Mouse (Mus musculus) stomach, embryonic 15.5 days (tissue): ENCODE data around the gene Snx13. TPM values are rescaled to one million over a fixed set of nuclear protein-coding genes. Genes with fewer than 3 reads are reported as not detected.

Experiments used
- ATAC-seq: fragments of 200-750 bp; cut with Nextera tagmentation; 2 replicates; pipeline ENCODE4 v1.8.0; 2017; ENCODE audit warnings: low read depth, moderate number of reproducible peaks, moderate TSS enrichment; ENCODE audit not compliant: insufficient read depth, low FRiP score
- H3K27ac ChIP-seq: fragments of 300-500 bp; sonication (generic); 2 replicates; pipeline ENCODE4 v1.5.1; 2015; ENCODE audit warnings: mild to moderate bottlenecking, inconsistent platforms
- H3K27me3 ChIP-seq: fragments of 300-500 bp; sonication (generic); replicated peaks from 2 replicates; pipeline ENCODE4 v1.6.1; 2015; ENCODE audit warnings: inconsistent platforms
- H3K36me3 ChIP-seq: fragments of 300-500 bp; sonication (generic); 2 replicates; pipeline ENCODE4 v1.6.1; 2015; ENCODE audit warnings: inconsistent platforms
- H3K4me1 ChIP-seq: fragments of 300-500 bp; sonication (generic); 2 replicates; pipeline ENCODE4 v1.6.1; 2015; ENCODE audit warnings: inconsistent platforms
- H3K4me2 ChIP-seq: fragments of 300-500 bp; sonication (generic); 2 replicates; pipeline ENCODE4 v1.6.1; 2015; ENCODE audit warnings: mild to moderate bottlenecking, inconsistent platforms
- H3K4me3 ChIP-seq: fragments of 300-500 bp; sonication (generic); replicated peaks from 2 replicates; pipeline ENCODE4 v1.5.1; 2015; ENCODE audit warnings: inconsistent platforms
- H3K9ac ChIP-seq: fragments of 300-500 bp; sonication (generic); 2 replicates; pipeline ENCODE4 v1.6.1; 2015; ENCODE audit warnings: inconsistent platforms
- H3K9me3 ChIP-seq: fragments of 300-500 bp; sonication (generic); 2 replicates; pipeline ENCODE4 v1.6.1; 2016; ENCODE audit warnings: inconsistent platforms
- WGBS: fragments of 180-500 bp; shearing (Covaris S2); methylation state at CpG from one replicate; pipeline ENCODE4 v1.1.7; 2015; 5-methylcytosine and 5-hydroxymethylcytosine counted together
- polyA plus RNA-seq: library from polyadenylated mRNA; unstranded; fragments of >200 nt; fragmentation: Nextera tagmentation; extraction: Ambion mirVana; gene quantifications from 2 replicates; pipeline ENCODE4 v1.2.1, GENCODE M21; 2015

The Snx13 gene
- polyA plus RNA-seq: 23.0 and 25.0 TPM in 2 replicates

- peak; percentile 97 for ATAC-seq
- Histone ChIP-seq H3K4me2 (peak within 1 kb of the TSS; percentile 76), H3K36me3 (no peaks in the 10 kb centered on the region), H3K4me1 (peaks cover 5% of the 10 kb centered on the region; the same call in 1 of the 2 replicates), H3K27ac (peak within 1 kb of the TSS; percentile 96), H3K4me3 (peak within 1 kb of the TSS; percentile 97), H3K27me3 (no peaks in the 10 kb centered on the region), H3K9me3 (no peaks in the 10 kb centered on the region), H3K9ac (peak within 1 kb of the TSS; percentile 93)
- WGBS: under 1% methylated on average over 51 of the region's 51 CpGs
Observed at GRCm38 (mm10) chr12:35046999-35047319, at the start of gene Snx13. TSS of gene Snx13 (plus strand) at chr12:35047186.

DNA sequence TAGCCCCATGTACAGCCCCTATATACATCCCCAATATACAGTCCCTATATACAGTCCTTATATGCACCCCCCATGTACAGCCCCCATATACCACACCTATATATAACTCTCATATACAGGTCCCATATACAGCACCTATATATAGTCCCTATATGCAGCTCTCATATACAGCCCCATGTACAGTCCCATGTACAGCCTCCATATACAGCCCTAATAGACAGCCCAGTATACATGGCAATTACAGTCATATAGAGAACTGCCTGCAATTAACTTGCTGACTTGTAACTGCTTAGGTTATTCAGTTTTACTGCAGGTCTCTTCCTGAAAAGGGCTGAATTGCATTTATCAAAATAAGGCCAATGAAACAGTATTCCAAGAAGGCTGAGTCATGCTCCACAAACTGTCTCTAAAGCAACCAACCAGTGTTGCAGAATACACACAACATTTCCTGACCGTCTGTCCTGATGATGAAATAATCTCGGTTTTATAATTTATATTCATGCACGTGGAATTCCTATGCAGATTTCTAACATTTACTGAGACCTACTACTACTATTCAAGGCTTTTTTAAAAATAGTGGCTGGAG lies 49.3 kb upstream of the Snx13 start:
- H3K4me3 ChIP-seq: no peak overlapping the region
- ATAC-seq: no peak
- H3K4me2 ChIP-seq: no peak overlapping the region
- H3K27me3 ChIP-seq: no peaks in the 10 kb centered on the region
- H3K4me1 ChIP-seq: no peaks in the 10 kb centered on the region
- 81% methylated on average over 3 of the region's 3 CpGs for WGBS
- H3K36me3 ChIP-seq: no peaks in the 10 kb centered on the region
- no peak overlapping the region for H3K27ac ChIP-seq
- no peaks in the 10 kb centered on the region for H3K9me3 ChIP-seq
- H3K9ac ChIP-seq: no peak overlapping the region

- Histone ChIP-seq H3K9ac (no peak overlapping the region), H3K27ac (no peak overlapping the region), H3K9me3 (no peaks in the 10 kb centered on the region), H3K4me3 (no peak overlapping the region), H3K4me1 (no peaks in the 10 kb centered on the region), H3K27me3 (no peaks in the 10 kb centered on the region), H3K4me2 (no peak overlapping the region), H3K36me3 (no peaks in the 10 kb centered on the region)
- ATAC-seq: no peak
- WGBS: 56% methylated on average over 12 of the region's 12 CpGs
Observed at GRCm38 (mm10) chr12:34998778-34999467, 48.1 kb upstream of the Snx13 start.

- no peak overlapping the region for H3K27ac ChIP-seq
- no peaks in the 10 kb centered on the region for H3K9me3 ChIP-seq
- H3K4me2 ChIP-seq: no peak overlapping the region
- no peak for ATAC-seq
- no peak overlapping the region for H3K9ac ChIP-seq
- H3K36me3 ChIP-seq: no peaks in the 10 kb centered on the region
- H3K27me3 ChIP-seq: no peaks in the 10 kb centered on the region
- no peak overlapping the region for H3K4me3 ChIP-seq
- 58% methylated on average over 4 of the region's 4 CpGs for WGBS
- no peaks in the 10 kb centered on the region for H3K4me1 ChIP-seq
Observed at GRCm38 (mm10) chr12:35000323-35000722, 46.7 kb upstream of the Snx13 start.

- Histone ChIP-seq H3K4me1 (no peaks in the 10 kb centered on the region), H3K4me3 (no peak overlapping the region), H3K27ac (no peak overlapping the region), H3K4me2 (no peak overlapping the region), H3K36me3 (no peaks in the 10 kb centered on the region), H3K27me3 (no peaks in the 10 kb centered on the region), H3K9ac (no peak overlapping the region), H3K9me3 (no peaks in the 10 kb centered on the region)
- no peak for ATAC-seq
Observed at GRCm38 (mm10) chr12:35005748-35006147, 41.2 kb upstream of the Snx13 start.

DNA sequence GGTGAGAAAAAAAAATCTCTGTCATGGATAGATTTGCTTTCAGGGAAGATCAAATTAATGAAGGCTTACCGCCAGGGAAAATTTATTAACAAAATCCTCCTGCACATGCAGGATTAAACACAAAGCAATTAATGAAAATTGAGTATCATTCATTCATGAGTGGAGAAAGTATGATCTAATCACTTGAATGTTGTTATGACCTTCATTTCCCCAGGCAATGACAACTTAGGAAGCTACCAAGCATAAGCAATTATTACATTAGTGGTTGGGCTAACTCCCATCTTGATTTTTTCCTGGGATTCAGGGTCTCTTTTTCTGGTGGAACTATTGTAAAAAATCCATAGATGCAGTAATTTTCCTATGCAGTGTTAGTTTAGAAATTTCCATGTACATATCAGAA lies 39.1 kb upstream of the Snx13 start:
- Histone ChIP-seq H3K9ac (no peak overlapping the region), H3K36me3 (no peaks in the 10 kb centered on the region), H3K27ac (no peak overlapping the region), H3K4me2 (no peak overlapping the region), H3K9me3 (no peaks in the 10 kb centered on the region), H3K27me3 (no peaks in the 10 kb centered on the region), H3K4me3 (no peak overlapping the region), H3K4me1 (no peaks in the 10 kb centered on the region)
- ATAC-seq: no peak
- WGBS: 84% methylated on average over 1 of the region's 1 CpGs

DNA sequence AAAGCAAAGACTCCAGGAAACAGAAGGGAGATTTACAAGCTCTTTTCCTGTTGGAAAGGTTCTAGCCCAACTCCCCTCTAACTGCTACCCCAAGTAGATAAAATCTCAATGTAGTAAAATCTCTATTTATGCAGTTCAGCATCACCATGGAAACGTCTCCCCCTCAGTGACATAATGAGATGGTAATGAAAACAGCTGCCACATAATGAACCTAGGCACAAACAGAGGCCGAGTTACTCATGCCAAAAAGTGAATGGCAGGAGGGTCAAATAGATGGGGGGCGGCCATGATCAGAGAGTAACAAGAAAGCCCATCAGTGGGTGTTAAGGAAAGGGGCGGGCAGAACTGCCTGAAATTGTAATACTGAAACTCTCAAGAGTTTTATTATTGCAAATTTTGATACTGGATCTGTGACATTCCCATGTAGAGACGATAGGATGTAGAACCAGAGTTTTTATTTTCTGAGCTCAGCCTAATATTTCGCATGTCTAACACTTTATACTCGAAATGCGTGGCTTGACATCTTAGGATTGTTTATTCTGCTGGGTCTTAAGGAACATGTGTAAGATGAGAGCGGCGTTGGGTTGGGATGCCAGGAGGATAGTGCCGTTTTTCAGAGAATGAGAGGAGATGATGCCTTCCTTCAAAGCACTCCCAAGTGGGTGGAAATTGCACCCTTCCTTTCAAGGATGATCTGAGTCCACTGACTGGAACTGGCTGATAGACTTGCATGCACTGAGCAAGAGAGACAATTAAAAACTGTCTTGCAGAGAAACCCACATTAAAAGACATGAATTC lies 38.4 kb upstream of the Snx13 start:
- no peak overlapping the region for H3K27ac ChIP-seq
- WGBS: 64% methylated on average over 11 of the region's 11 CpGs
- H3K27me3 ChIP-seq: no peaks in the 10 kb centered on the region
- no peaks in the 10 kb centered on the region for H3K36me3 ChIP-seq
- no peaks in the 10 kb centered on the region for H3K9me3 ChIP-seq
- no peaks in the 10 kb centered on the region for H3K4me1 ChIP-seq
- no peak overlapping the region for H3K4me2 ChIP-seq
- H3K4me3 ChIP-seq: no peak overlapping the region
- no peak for ATAC-seq
- no peak overlapping the region for H3K9ac ChIP-seq

DNA sequence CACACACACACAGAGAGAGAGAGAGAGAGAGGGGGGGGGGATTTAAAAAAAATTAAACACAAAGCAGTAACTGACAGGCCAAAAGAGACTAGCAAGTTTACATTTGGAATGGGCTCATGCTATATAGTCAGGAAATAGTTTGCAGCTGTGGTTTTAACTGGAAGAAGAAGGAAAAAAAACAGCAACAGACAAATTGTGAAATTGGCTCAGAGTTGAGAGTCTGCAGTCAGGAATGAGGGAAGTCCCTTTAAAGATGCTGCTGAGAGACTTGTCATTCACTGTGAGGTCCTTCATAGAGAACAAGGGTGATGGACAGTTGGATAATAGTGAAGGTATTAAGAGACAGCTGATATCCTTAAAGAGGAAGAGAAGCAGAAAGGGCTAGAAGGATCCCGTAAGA lies 35.5 kb upstream of the Snx13 start:
- no peak overlapping the region for H3K9ac ChIP-seq
- H3K4me3 ChIP-seq: no peak overlapping the region
- no peak; the same call in 1 of the 2 replicates for ATAC-seq
- no peaks in the 10 kb centered on the region for H3K36me3 ChIP-seq
- no peak overlapping the region for H3K27ac ChIP-seq
- H3K27me3 ChIP-seq: no peaks in the 10 kb centered on the region
- H3K4me2 ChIP-seq: no peak overlapping the region
- H3K9me3 ChIP-seq: no peaks in the 10 kb centered on the region
- 52% methylated on average over 1 of the region's 1 CpGs for WGBS
- no peaks in the 10 kb centered on the region for H3K4me1 ChIP-seq

GRCm38 (mm10) chr12:35013950-35014349 lies 33.0 kb upstream of the Snx13 start:
- no peak overlapping the region for H3K9ac ChIP-seq
- ATAC-seq: no peak
- no peaks in the 10 kb centered on the region for H3K27me3 ChIP-seq
- H3K36me3 ChIP-seq: no peaks in the 10 kb centered on the region
- no peak overlapping the region for H3K4me2 ChIP-seq
- H3K27ac ChIP-seq: no peak overlapping the region
- H3K9me3 ChIP-seq: no peaks in the 10 kb centered on the region
- WGBS: 62% methylated on average over 2 of the region's 2 CpGs
- no peak overlapping the region for H3K4me3 ChIP-seq
- H3K4me1 ChIP-seq: no peaks in the 10 kb centered on the region

- 63% methylated on average over 3 of the region's 3 CpGs for WGBS
- Histone ChIP-seq H3K27ac (no peak overlapping the region), H3K27me3 (no peaks in the 10 kb centered on the region), H3K36me3 (no peaks in the 10 kb centered on the region), H3K9ac (no peak overlapping the region), H3K4me1 (no peaks in the 10 kb centered on the region), H3K9me3 (no peaks in the 10 kb centered on the region), H3K4me3 (no peak overlapping the region), H3K4me2 (no peak overlapping the region)
- ATAC-seq: no peak
Observed at GRCm38 (mm10) chr12:35016056-35016455, 30.9 kb upstream of the Snx13 start.

DNA sequence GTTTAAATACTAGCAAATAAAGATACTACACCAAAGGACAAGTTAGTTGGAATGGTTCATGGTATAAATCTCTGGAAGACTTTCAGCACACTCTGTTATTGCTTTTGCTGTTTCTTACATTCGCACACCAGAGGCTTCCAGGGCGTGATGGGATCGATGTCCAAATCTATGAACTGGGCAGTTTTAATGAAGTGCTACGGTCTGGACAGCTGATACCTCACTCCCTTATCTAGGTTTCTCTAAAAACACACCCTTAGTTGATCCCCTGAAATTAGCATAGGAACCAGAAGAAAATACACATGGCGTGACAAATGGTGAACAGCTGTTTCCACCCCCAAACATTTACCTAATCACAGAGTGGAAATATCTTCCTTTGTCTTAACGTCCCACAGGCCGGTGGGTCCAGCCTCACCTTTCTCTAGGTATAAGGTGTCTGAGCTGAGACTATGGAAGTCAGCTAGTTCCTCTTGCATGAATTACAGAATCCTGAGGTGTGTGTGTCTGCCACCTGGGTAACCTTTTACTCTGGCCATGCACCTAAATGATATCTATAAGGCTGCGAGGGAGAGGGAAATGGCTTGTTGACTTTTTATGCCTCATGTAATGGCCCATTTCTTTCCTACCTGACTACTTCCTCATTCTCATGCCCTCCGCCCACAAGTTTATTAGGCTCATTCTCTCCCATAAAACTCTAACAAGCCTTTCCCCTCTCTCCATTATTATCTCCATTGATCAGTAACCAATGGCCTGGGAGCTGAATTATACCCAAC lies 30.3 kb upstream of the Snx13 start:
- Histone ChIP-seq H3K4me1 (no peaks in the 10 kb centered on the region), H3K36me3 (no peaks in the 10 kb centered on the region), H3K9ac (no peak overlapping the region), H3K4me3 (no peak overlapping the region), H3K27me3 (no peaks in the 10 kb centered on the region), H3K9me3 (no peaks in the 10 kb centered on the region), H3K4me2 (no peak overlapping the region), H3K27ac (no peak overlapping the region)
- 78% methylated on average over 9 of the region's 9 CpGs for WGBS
- no peak for ATAC-seq
